Mouse (Mus musculus) liver, embryonic 14.5 days (tissue): ENCODE data around the gene Synpr.

Source experiments
- CTCF ChIP-seq: IDR thresholded peaks from 2 replicates; pipeline ENCODE4 v1.5.1; 2016; ENCODE audit warnings: antibody characterized with exemption, low read depth, control low read depth
- EP300 ChIP-seq: IDR thresholded peaks from 2 replicates; pipeline ENCODE4 v1.6.1; 2016; ENCODE audit warnings: antibody characterized with exemption, low read depth

DNA sequence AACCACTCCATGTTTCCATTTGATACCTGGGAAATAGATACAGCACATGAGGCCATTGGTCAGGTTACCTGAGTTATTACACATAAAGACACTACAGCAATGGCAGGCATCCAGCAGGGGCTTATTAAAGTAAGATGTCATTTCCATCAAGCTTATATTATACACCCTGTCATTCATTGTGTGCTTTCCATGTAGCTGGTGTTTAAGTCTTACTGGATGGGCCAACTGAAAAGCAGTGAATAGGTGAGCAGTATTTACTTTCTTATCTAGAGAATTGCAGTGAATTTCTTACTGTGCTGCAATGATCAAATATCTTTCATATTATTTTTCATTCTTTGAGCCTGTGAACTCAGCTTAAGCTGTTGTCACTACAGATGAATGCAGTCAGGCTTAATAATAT lies 287.4 kb downstream of the Synpr start:
- TF ChIP-seq EP300 (no peak), CTCF (no peak)
